Mouse (Mus musculus) brain, embryonic 14.5 days (tissue): ENCODE measurements around the gene Zmynd19. TPM values are rescaled to one million over a fixed set of nuclear protein-coding genes. Genes with fewer than 3 reads are reported as not detected.

ENCODE experiments used
- DNase-seq: peaks from one replicate; pipeline ENCODE4 v3.0.0-alpha.2; 2011; ENCODE audit warnings: low read depth
- CTCF ChIP-seq: fragments of 200-500 bp; IDR thresholded peaks from 2 replicates; pipeline ENCODE4 v1.5.1; 2012; ENCODE audit warnings: inconsistent platforms, mild to moderate bottlenecking, moderate library complexity, borderline replicate concordance; ENCODE audit not compliant: insufficient read depth, insufficient read length; ENCODE audit errors: extremely low read depth
- POLR2A ChIP-seq: fragments of 200-500 bp; IDR thresholded peaks from 2 replicates; pipeline ENCODE4 v1.6.1; 2012; ENCODE audit warnings: mild to moderate bottlenecking, inconsistent platforms, borderline replicate concordance; ENCODE audit not compliant: poor library complexity, insufficient read depth, insufficient read length, severe bottlenecking; ENCODE audit errors: extremely low read depth
- polyA plus RNA-seq: library from polyadenylated mRNA; depleted of rRNA; stranded (reverse); fragments of >200 nt; gene quantifications from 2 replicates; pipeline ENCODE4 v1.2.3, GENCODE M21; 2012; rRNA removed

The Zmynd19 gene
- polyA plus RNA-seq, result 38.4 and 43.1 TPM in 2 replicates

DNA sequence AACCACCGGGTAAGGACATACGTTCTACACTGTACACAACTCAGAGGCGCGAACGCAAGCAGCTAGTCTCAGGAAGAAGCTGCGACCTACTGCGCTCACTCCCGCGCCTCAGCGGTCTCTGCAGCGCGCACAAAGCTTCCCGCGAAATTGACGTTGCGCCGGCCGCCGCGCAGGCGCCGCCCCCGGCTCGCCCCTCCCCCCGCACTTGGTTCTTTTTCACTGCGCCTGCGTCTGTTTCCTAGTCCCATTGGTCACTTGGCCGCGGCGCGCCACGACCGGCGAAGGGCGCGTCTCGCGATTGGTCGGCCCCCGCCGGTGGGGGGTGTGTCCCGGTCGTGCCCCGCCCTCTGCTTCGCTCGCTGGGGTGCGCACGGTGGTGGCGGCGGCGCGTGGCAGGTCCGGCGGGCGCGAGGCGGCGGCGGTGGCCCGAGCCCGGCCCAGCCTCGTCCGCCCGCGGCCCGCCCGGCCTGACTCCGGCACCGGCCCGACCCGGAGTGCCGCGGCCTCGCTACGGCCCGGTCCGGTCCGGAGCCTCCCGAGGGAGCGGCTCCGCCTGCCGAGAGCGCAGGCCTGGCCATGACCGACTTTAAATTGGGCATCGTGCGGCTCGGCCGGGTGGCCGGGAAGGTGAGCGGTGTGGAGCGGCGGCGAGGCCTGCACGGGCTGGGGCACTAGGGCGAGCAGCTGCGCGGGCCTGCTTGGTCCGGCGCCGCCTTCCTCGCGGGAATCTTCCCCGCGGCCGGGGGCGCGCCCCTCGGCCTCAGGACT is at the start of gene Zmynd19:
TSS of gene Zmynd19 (plus strand) at position 372 of the 768 bp plus-strand sequence.
- TF ChIP-seq CTCF, result no peak
- TF ChIP-seq POLR2A, result peak; percentile 73
- peak; percentile 99 for DNase-seq

DNA sequence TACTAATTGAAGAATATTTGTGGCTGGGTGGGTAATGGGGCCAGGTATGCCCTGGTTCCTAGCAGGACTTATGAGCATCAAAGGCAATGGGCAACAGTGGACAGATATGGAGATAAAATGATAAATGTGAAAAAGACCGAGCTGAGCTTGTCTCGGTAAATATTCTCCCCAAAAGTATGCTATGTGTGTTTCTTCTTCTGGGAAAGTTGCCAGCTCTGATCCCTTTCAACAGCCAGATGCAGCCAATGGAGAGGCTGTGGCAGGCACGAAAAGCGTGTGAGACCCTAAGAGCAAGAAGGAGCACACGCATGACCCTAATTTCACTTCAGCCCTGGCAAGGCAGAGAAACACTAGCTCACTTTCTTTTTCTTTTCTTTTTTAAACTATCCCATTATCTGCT is 48.5 kb upstream of the Zmynd19 start:
- TF ChIP-seq POLR2A (no peak), CTCF (no peak)
- peak; percentile 60 for DNase-seq

DNA sequence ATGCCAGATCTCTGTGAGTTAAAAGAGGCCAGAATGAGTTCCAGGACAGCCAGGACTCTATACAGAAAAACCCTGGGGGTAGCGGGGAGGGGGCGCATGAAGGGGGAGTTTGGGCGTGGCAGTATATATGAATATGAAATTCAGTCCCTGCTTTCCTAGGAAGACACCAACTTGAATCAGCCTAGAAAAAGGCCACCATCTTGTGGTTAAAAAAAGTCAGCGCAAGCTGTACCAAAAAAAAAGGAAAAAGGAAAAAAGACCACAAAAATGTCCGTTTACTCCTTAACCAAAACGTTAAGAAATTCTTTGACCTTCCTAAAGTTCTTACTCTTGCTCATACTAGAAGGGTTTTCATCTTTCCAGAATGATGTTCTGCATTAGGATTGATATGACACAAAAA is 46.6 kb upstream of the Zmynd19 start:
- TF ChIP-seq POLR2A, result no peak
- TF ChIP-seq CTCF, result no peak
- DNase-seq, result no peak

DNA sequence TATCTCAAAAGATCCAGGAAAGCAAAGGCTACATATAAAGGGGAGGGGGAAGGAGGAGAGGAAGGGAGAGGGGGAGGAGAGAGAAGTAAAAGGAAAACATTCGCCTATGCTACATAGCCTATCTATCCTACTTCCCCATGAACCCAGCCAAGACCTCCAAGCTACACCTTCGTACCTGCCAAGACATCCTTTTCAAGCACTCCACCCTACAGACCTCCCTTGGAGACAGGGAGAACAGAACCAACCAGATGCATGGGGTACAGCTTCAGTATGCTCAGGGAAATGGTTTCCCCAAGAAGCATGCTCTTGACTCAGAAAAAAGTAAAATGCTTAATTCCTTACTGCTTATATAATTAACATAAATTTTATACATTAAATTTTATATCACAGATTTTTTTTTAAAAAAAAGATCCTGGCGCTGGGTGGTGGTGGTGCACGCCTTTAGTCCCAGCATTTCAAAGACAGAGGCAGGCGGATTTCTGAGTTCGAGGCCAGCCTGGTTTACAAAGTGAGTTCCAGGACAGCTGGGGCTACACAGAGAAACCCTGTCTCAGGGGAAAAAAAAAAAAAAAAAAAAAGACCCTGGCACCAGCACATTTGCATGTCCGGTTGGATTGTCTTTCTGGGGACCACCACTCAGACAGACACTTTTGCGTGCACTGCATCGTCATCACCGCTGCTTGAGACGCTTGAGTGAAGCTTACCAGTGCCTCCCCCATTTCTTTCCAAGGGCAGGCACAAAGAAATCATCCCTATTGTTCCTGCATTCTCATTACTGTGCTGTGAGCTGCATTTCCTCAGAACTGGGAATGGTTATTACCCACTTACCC is 44.6 kb upstream of the Zmynd19 start:
- peak; percentile 86 for DNase-seq

DNA sequence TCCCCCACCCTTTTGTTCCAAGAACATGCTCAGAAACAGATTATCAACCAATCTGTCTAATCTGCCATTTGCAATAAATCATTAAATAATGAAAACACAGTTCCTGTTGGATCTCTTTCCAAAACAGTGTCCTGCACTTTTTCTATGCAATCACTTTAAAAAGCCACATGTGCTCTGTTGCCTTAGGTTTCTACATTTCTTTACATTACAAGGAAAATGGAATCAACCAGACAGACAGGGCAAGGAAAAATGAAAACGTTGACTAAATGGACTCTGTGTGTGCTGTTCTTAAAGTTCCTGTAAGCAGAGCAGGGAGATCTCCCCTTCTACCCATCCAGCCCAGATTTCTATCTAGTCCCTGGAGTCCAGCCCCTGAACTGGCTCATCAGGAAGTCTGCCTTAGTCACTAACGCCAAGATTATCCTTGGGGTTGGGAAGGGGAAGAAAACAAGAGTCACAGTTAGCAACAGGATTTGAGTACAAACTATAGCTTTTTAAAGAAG is 43.9 kb upstream of the Zmynd19 start:
- DNase-seq, result peak; percentile 37
- TF ChIP-seq POLR2A (no peak), CTCF (no peak)

More for the DNA sequence above, 44.6 kb upstream of the Zmynd19 start:
- TF ChIP-seq CTCF, result no peak
- no peak for TF ChIP-seq POLR2A

DNA sequence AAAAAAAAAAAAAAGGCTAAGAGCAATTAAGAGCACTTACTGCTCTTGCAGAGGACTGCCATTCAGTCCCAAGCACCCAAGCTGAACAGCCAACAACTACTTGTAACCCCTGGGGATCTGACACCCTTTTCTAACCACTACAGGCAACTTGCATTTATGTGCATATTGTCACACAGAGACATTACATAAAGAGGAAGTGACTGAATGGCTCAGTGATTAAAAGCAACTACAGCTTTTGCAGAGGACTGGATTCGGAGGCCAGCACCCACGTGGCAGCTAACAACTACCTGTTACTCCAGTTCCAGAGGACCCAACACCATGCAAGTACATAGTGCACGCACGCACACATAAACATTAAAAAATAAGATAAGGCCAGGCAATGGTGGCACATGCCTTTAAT is 39.1 kb upstream of the Zmynd19 start:
- no peak for DNase-seq
- TF ChIP-seq CTCF (no peak), POLR2A (no peak)

DNA sequence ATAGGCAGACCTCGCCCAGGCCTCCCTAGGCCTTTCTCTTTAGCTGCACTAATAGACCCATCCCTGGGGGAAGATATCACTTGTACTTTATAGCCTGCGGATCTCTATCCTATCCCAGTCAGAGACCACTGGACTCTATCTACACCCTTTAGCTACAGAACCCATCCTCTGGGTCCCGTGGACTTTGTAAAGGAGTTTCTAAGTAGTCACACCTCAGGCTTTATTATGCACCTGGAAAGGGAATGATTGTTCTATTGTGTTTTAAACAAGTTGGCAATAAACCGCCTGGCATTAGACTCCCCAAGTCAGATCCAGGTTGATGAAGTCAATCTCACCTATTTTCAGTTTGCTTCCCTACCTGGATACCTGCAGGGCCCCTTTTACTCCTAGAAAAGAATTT is 37.4 kb upstream of the Zmynd19 start:
- TF ChIP-seq CTCF (no peak), POLR2A (no peak)
- DNase-seq, result no peak

DNA sequence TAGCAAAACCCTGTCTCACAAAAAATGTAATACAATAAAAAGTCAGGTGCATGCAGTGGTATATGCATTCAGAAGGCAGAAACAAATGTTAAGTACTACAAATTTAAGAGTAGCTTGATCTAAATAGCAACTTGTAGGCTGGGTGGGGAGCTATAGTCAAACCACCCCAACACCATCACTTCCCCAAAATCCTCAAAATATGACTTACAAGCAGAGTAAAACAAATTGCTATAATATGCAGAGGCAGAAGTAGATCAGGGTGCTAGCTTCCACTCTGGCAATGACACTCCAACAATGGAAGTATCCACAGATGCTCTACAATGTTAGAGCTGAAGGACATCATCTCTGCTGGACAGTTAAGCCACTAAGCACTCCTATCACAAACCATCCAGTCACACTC is 37.0 kb upstream of the Zmynd19 start:
- DNase-seq, result no peak

DNA sequence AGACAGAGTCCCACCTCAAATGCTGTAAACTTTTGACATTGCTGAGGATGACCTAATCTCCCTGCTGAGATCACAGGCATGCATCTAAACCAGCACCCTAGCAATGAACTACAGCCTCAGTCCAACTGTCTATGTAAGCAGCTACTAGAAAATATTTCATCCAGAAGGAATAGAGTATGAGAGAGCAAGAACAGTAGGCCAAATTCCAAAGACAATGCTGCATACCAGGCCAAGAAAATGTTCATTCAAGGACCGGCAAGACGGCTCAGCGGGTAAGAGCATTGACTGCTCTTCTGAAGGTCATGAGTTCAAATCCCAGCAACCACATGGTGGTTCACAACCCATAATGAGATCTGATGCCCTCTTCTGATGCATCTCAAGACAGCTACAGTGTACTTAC is 34.8 kb upstream of the Zmynd19 start:
- TF ChIP-seq CTCF (no peak), POLR2A (no peak)
- DNase-seq, result no peak

More for the DNA sequence above, 37.0 kb upstream of the Zmynd19 start:
- no peak for TF ChIP-seq POLR2A
- TF ChIP-seq CTCF, result no peak

DNA sequence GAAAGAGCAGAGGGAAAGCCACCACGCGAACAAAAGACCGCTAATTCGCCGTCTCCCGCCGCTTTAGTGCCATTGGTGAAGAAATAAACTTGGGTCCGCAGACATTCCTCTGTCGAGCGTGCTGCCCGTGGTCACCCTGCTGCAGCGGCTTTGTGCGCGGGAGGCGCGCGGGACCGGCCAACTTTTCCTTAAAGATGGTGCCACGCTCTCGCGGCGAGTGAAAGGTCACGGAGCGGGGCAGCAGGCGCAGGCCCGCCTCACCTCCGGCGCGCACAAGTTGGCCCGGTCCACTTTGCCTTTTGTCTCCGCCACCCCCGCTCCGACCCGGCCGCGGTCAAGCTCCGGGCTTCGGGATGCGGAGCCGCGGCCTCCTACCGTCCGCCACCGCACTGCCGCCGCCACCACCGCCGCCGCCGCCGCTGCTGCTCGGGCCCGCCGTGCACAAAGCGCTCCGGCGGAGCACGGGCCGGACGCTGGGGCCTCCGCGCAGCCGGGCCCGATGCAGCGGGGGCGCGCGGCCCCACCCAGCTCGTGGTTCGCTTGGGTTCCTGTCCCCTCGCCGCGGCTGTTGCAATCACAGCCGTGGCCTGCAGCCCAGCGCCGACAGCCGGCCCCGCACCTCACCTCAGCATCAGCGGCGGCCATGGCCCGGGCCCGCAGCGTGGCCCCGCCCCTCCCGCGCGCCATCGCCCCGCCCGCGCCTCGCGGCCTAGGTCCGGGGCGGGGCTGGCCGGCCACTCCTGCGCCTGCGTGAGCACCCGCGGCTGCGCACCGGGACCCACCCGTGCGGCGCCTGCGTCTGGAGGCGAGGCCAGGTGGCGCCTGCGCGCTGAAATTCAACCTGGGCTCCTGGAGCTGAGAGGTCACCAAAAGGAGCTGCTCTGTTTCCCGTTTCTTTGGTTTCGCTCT is 30.4 kb upstream of the Zmynd19 start, which contains the start of gene Ehmt1:
TSS of gene Ehmt1 (minus strand) at position 685 of the 909 bp plus-strand sequence.
- TF ChIP-seq CTCF, result no peak
- TF ChIP-seq POLR2A, result peak; percentile 95

DNA sequence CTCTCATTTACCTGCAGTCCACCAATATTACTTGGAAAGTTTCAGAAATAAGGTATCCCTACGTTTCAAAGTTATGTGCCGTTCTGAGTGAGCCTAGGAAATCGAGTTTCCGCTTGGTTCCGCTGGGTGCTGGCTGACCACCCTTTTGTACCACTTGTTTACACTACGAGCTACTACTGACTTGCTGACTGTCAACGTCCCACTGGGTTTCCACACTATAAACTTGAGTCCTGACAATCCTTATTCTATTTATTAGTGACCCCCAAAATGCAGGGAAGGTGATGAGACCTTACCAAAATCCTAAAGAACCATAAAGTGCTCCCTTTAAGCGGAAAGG is 29.8 kb upstream of the Zmynd19 start:
- no peak for TF ChIP-seq POLR2A
- no peak for TF ChIP-seq CTCF
- DNase-seq, result no peak

More for the DNA sequence above, 30.4 kb upstream of the Zmynd19 start, which contains the start of gene Ehmt1:
- DNase-seq, result peak; percentile 97

DNA sequence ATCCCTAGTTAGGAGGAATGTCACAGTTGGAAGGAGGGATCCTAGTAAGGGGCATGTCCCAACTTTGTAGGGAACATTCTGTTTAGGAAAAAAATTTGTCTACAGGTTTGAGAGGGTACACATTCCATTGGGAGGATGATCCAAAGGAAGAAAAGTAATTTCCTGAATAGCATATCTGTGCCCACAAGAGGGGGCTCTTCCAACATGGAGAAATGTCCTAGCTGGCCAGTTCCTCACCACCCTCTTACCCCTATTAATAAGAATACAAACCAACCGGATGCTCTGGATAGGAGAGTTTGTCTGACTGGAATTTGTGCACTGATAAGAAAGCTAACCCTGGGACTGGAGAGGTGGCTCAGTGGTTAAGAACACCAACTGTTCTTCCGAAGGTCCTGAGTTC is 26.0 kb upstream of the Zmynd19 start:
- TF ChIP-seq POLR2A, result no peak
- TF ChIP-seq CTCF, result peak; percentile 44; the same call in 1 of the 2 replicates
- peak; percentile 49 for DNase-seq
